Mouse (Mus musculus) mesoderm, embryonic 11.5 days (tissue): ENCODE results near the gene Rexo1.

Experiments used
- DNase-seq: peaks from one replicate; pipeline ENCODE4 v3.0.0-alpha.2; 2012; ENCODE audit warnings: low read depth, low spot score

The Rexo1 gene

DNA sequence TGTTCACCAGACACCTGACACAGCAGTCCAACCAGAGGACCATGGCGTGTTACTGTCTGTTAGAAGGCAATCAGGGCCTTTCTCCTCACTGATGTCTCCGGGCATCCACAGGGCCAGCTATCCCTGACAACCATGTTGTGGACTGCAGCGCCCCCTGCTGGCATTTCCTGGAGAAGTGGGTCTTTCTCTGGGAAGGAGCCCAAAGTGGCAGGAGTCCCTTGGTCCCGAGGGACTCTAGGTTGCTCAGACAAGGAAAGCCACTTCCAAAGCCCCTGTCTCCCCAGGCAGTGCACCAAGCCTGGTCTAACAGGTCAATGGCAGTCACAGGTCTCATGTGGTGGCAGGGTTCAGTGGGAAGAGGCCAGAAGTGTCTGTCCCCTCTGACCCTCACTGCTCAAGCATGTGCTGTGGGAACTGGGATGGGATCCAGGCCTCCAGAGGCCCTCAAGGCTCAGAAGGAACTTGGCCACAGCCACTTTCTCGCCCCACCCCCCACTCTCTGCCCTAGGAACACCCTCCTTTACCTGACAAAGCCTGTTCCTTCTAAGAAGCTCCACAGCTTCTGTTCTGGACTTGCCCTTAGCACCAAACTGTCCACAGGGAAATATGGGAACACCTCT, 3.9 kb downstream of the Rexo1 start:
- DNase-seq: peak; percentile 75

DNA sequence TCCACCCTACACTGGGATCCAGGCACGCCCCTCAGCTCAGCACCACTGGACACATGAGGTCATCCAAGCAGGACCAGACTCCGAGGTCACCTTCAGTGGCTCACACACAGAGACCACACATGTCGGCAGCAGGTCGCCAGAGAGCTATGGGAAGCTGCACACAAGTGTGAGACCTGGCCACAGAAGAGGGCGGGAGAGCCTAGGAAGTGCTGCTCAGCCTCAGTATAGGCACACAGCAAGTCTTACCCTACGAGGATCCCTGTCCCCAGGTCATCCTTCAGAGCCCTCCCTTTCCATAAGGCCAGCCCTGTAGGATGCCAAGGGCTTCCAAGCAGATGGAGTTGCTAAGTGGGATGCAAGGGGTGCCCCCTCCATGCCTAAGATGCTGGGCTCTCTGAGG, 7.4 kb downstream of the Rexo1 start:
- DNase-seq: no peak

DNA sequence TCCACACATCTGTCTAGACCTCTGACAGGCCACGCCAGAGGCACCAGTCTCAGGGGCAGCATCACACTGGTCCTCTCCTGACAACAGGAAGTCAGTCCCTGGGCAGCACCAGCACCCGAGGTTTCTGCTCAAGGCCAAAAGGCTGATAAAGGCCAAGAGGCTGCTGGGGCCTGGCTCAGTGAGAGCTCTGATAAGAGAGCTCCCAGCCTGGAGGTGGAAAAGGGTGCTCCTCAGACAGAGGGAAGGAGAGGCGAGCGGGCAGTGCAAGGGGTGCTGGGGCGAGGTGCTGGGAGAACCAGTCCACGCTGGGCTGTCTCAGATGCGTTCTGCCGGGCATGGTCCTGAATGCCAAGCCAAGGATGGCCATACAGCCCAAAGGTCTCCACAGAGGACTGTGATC, 7.8 kb downstream of the Rexo1 start:
- no peak for DNase-seq

DNA sequence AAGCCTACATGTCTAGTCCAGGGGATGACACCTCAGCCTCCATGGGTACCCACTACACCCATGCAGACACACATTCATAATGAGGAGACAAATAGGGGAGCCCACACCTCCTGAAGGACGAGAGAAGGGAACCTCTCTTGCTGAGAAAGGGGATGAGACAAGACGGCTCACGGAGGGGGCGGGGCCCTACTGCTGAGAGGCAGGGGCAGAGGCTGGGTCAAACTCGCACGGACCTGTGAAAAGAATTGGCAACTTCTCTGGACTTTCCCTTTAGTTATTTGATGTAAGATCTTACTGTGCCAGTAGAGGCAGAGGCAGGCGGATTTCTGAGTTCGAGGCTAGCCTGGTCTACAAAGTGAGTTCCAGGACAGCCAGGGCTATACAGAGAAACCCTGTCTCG, 9.0 kb downstream of the Rexo1 start:
- no peak for DNase-seq

DNA sequence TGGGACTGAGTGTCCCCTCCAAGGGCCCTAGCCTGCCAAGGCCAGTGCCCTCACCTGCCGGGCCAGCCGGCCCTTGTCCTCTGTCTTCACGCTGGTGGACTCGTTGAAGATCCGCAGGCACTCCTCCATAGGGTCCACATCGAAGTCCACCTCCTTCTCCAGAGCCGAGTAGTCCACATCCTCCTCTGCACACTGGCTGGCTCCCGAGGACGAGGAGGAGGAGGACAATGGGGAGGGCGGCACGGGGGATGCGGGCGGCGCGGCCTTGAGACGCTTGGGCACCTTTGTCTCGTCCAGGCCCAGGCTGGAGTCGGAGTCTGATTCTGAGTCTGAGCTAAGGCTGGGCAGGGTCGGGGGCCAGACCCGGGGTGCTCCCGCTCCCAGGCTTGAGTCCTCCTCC, 12.1 kb downstream of the Rexo1 start:
- no peak for DNase-seq

DNA sequence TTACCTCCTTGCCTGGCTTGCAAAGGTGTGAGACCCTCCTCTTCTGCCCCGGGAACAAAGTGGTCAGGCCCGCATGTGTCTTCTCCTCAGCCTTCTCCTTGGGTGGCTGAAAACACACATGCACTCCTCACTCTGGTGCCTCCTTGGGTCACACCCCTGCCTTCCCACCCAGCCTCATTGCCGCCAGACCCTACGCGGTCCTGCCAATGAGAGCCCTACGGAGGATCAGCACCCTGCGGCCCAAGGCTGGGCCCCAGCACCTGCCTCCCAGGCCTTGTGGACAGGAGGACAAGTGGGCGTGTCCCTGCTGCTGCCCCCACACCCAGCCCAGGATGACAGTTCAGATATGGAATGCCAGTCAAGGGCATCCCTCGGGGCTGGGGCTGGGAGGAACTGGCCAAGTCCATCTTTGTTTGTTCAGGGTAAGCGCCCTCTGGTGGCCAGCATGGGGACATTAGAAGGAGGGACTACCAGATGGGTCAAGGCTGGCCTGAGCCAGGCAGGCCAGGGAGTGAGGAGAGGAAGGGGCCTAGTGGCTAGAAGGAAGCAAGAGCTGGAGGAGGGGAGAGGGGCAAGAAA, 12.8 kb downstream of the Rexo1 start:
- DNase-seq: peak; percentile 85

DNA sequence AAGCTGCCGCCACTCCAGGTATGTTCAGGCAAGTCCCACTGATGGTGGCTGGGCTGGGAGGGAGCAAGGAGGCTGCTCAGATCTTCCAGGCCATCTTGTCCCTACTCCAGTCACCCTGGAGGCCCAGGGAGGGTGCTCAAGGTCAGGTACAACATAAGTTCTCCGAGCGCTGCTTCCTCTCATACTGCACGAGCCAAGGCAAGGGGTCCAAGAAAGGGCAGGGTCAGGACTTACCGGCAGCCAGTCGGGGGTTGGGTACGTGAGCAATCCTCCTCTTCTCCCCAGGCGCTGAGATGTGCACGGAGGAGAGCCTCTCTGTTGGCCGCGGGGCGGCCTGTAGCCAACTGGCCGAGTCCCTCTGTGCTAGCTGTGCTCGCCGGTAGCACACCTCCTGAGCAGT, 13.8 kb downstream of the Rexo1 start:
- DNase-seq: no peak

DNA sequence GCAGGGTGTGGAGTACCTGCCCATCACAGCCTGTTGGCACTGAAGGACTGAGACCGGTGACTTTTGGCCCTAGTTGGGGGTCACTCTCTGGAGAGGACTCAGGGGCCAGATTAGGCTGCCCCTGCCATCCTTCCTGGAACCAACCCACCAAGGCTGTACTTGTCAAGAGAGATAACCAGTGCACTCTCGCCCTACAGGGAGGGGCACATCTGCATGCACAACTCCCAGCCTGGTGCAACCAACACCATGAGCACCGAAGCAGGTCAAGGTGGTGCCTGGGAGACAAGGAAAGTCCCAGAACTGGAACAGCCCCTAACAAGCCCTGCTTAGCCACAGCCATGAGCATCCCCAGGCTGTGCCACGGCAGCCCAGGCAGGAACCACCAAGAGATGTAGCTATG, 14.4 kb downstream of the Rexo1 start:
- DNase-seq: no peak

DNA sequence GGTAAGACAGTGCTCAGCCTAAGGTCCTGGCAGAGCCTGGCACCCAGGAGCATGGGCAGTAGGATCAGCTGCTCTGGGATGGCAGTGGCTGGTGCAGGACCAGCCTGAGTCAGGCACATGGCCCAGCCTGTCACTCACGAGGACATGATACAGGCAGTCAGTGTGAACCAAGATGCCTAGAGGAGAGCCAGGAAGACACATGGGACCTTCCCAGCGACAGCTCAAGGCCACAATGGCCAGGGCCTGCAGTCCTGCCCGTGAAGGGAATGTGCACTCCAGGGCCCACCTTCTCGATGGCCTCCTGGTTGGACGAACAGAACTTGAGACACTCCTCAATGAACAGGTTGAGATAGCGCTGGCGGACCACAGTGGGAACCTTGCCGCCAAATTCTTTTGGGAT, 15.8 kb downstream of the Rexo1 start:
- no peak for DNase-seq

DNA sequence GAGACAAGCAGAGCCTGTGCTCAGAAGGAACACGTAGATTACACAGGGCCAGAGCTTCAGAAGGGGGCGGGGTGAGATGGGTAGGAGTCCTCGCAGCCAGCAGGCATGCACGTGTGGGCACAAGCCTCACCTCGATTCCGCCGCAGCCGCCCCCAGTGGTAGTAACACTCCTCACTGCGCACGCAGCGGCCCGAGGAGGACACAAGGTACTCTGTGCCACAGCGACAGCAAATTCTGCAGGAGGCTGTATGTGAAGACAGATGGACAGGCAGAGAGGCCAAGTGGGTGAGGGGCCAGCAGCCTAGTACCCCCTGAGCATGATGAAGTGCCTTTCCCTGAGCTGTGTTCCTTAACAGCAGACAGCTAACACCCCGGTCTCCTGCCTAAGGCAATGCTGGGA, 17.5 kb downstream of the Rexo1 start:
- no peak for DNase-seq

DNA sequence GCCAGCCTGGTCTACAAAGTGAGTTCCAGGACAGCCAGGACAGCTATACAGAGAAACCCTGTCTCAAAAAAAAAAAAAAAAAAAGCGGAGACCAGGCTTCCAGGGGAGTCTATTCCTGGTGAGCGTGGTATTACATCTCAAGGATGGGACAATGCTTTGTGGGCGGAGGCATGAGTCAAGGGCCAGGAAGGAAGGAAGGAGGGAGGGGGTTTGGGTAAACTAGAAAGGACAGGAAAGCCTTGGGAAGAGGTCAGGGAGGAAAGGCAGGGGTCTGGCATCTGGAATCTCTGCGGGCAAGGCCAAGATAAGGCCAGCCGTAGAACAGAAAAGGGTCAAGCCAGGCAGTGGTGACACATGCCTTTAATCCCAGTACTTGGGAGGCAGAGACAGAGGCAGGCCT, 21.9 kb downstream of the Rexo1 start:
- no peak for DNase-seq

DNA sequence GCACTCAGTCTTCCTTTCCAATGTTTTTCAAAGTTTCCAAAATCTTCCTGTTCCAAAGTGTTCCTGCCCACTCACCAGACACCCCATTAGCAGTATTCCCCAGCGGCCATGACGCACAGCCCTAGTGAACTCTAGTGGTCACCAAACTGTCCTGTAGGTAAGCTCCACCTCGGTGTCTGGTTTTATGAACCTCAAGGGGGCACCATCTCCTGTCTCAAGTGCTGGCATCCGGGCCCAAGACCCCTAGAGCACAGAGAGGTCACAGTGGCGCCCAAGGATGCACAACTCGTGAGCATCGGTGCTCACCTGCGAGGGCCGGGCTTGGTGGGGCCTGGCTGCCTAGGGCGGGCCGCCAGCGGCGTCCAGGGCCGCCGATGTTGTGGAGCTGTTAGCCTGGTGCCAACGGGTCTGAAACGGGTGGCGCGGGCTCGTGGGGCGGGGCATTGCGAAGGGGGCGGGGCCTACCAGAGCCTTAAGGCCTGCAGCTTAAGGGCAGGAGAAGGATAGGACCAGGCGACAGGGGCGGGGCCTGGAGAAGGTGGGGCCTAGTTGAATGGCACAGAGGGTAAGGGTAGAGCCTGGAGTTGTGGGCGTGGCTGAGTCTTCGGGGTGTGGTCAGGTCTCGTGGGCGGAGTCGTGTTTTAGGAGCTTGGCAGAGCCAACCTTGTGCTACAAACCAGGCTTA, 22.5 kb downstream of the Rexo1 start, which contains the start of gene Atp8b3:
Atp8b3 (minus strand) TSS at position 415 of the 685 bp plus-strand sequence.
- peak; percentile 79 for DNase-seq

DNA sequence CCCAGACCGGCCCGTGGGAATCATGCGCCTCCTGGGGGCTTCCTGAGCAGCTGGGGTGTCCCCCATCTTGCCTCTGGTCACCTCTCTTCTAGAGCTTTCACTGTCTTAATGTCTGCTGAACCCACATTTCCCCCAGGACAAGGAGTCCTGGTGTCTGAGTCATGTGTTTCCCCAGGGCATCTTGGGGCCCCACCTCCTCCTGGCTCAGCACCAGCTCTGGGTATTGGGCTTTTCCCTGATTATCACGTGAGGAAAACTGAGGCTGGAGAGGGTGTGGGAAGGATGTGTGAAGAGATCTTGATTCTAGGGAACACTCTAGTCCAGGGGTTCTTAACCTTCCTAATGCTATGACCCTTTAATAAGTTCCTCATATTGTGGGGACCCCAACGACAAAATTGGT, 23.2 kb downstream of the Rexo1 start:
- no peak for DNase-seq

DNA sequence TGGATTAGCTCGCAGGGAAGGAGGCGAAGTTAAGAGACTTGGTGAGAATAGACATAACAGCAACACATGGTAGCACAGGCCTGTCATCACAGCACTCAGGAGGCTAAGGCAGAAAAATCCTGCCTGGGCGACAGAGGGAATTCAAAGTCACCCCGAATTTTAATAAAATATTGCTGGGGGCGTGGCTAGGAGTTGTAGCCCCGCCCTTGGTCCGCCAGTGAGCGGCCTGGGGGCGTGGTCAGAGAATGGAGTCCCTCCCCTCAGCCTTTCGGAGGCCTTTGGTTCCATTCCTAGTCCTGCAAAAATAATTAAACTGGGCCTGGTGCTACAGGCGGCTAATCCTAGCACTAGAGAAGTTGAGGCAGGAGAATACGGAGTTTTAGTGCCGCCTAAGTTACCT, 25.6 kb downstream of the Rexo1 start:
- no peak for DNase-seq

DNA sequence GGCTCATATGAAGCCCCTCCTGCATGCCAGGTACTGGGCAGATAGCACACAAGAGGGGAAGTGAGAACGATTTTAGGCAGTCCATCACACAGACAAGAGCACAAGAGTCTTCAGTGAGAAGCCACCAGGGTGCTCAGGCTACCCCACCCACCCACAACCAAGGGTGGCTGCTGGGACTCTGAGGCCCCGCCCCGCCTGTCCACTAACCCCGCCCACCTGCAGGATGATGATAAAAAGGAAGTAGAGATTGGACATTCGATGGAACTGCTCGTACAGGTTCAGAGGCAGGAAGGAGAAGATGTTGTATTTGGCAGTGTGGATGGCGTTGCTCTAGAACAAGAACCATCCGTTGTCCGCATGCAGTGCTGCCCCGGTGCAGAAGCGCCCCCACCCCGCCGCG, 26.3 kb downstream of the Rexo1 start:
- DNase-seq: no peak

DNA sequence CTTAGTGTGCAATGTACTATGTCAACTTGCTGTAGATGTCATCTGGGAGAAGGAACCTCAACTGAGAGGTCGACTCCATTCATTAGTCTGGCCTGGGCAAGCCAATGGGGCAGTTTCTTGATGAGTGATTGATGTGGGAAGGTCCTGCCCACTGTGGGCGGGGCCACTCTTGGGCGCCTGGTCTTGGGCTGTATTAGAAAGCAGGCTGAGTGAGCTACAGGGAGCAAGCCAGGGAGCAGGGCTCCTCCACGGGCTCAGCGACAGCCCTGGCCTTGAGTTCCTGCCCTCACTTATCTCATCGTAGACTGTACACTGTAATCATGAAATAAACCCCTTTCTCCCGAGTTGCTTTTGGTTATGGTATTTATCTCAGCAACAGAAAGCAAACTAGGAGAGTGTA, 27.7 kb downstream of the Rexo1 start:
- peak; percentile 39 for DNase-seq

DNA sequence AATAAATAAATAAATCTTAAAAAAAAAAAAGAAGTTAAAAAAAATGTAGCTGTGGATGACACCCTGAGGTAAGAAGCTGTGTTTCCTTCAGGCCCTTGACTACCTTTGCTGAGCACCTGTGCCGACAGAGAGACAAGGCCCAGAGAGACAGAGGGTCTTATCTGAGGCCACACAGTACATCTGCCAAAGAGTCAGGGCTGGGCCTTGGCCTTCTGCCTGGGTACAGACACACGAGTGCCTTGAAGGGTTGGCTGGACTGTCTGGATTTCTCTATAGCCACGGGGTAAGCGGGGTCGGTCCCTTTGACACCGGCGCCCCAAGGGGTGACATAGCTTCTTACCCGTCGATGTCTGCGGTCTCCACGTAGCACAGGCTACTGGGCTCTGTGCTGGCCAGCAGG, 28.6 kb downstream of the Rexo1 start:
- DNase-seq: no peak

DNA sequence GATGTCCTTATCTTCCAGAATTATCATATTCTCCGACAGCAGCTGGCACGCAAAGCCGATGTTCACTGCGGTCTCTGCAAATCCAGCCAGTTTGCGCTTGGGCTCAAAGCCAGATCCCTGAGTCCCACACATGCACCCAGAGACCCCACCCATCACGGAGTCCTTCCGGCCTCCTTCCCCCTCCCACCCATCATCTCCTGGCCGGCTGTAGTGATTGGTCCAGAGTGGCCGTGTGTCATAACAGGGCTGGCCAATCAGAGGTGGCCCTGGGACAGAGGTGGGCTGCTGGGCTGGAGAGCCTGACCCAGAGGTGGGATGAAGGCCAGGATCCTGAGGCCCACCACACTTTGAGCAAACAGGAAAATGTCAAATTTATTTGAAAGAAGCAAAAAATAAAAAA, 35.2 kb downstream of the Rexo1 start:
- DNase-seq: peak; percentile 50

DNA sequence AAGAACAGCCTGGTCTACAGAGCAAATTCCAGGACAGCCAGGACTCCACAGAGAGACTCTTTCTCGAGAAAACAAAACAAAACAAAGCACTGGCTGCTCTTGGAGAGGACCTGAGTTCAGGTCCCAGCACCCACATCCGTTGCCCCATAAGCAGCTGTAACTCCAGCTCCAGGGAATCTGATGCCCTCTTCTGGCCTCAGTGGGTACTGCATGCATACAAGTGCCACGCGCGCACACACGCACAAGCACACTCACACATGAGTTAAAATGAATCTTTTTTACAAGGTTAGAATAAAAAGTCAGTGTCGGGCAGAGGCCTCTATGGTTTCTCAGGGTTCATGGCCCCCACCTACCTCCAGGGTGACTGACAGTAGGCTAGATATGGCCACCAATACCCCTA, 38.1 kb downstream of the Rexo1 start:
- DNase-seq: no peak

DNA sequence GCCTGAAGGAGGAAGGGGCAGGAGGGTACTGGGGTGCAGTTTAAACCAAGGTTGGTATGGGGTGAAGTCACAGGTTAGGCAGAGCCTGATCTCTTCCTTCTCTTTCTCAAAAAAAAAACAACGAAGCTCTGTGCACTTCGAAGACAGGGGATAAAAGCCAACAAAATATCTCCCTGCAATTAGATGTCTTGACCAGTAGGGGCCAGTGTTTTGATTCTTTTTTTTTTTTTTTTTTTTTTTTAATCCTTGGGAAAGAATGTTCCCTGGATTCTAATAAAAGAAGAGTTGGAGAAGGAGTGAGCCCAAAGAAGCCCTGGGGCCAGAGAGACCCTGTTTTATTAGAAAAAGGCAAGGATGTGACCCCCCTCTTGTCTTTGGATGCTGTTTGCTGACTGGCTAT, 42.1 kb downstream of the Rexo1 start:
- no peak for DNase-seq

DNA sequence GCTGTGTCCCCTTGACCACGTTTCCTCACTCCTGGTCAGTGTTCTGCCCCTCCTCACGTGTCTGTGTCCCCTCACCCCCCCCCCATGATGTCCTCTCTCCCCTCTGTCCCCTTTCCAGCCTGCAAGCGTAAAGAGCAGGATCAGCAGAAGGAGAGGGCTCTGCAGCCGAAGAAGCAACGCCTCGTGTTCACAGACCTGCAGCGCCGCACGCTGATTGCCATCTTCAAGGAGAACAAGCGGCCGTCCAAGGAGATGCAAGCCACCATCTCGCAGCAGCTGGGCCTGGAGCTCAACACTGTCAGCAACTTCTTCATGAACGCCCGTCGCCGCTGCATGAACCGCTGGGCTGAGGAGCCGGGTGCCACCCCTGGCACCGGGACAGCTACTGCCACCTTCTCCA, 47.6 kb downstream of the Rexo1 start:
- no peak for DNase-seq

DNA sequence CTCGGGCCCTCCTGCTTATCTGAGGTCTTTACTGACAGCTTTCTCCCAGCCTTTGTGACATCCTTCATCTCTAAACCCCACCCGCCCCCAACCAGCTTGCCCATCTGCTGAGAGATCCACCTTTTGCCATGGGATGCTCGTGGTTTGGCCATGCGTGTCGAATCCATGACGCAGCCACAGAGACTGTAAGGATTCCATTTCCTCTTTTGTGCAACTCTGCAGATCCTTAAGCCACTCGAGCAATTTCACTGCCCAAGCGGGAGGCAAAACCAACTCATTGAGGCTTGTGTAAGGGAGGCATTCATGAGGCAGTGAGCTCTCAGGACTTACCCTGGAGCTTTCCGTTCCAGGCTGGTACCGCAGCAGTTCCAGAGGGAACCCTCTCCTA, 51.1 kb downstream of the Rexo1 start:
- DNase-seq: no peak
